Mouse (Mus musculus) olfactory bulb, adult 2 months (tissue): ENCODE results near the gene Bag1.

ENCODE experiments used
- CTCF ChIP-seq: fragments of 200-500 bp; IDR thresholded peaks from 2 replicates; pipeline ENCODE4 v1.5.1; 2012; ENCODE audit warnings: low read depth, mild to moderate bottlenecking, low read length, moderate library complexity; ENCODE audit not compliant: insufficient read depth
- POLR2A ChIP-seq: fragments of 200-500 bp; IDR thresholded peaks from 2 replicates; pipeline ENCODE4 v1.6.1; 2012; ENCODE audit warnings: mild to moderate bottlenecking, low read depth, low read length, moderate library complexity; ENCODE audit not compliant: insufficient read depth

- TF ChIP-seq CTCF (no peak), POLR2A (no peak)
These were observed 48.0 kb downstream of the Bag1 start for GRCm38 (mm10) chr4:40900071-40900470.
